In genomic region chr17:5566006-5566405, GRCm38 (mm10) we compare ENCODE assay signal across 21 mouse cellular contexts.
DNase-seq lines count a peak whose midpoint lies in the region; ATAC-seq and TF ChIP-seq lines count a peak whose summit lies in the region.
"Had no signal": no experiment of that assay in that cellular context is flagged by ENCODE, and none has a peak within 500 bp of the region (broad histone marks: within the 10 kb centered on the region; RNA-seq: fewer than 3 reads in every experiment).

No protein-coding gene starts in this region.

- peak; percentile 62 for DNase-seq in kidney, adult 2 months
- DNase-seq in kidney, postnatal 14 days, result no peak
- DNase-seq in urinary bladder, adult 18-20 months (ENCODE audit: low spot score in 2 of 2), result peak; percentile 32 to 54
- no peak for DNase-seq in urinary bladder, postnatal 10 days (ENCODE audit: low spot score)
- DNase-seq in kidney, postnatal 10 days, result peak; percentile 24
- DNase-seq in layer of hippocampus, postnatal 10 days (ENCODE audit: low spot score in 2 of 2), result no peak
- DNase-seq in cerebellum, adult 11-12 months, result no peak
- DNase-seq: adrenal gland, postnatal 14 days; cerebellum, adult 2 months; gastrocnemius, postnatal 10 days; heart, adult 2 months; liver; retina, postnatal 1 day; right cerebral cortex, postnatal 4 days had no signal

- no peak overlapping the region for H3K4me3 ChIP-seq in kidney, adult 2 months (ENCODE audit: insufficient read depth, low read depth, low read length)
- H3K4me3 ChIP-seq in stomach, embryonic 16.5 days (replicated peaks; ENCODE audit: low read length), result no peak overlapping the region
- H3K4me3 ChIP-seq: embryonic facial prominence, embryonic 12.5 days; heart, adult 2 months; heart, embryonic 15.5 days; midbrain, embryonic 13.5 days had no signal

- H3K9ac ChIP-seq in stomach, embryonic 16.5 days (ENCODE audit: low read length), result no peak overlapping the region
- H3K9ac ChIP-seq: embryonic facial prominence, embryonic 12.5 days; heart, embryonic 15.5 days; midbrain, embryonic 13.5 days had no signal

- peaks cover under 1% of the 10 kb centered on the region; the same call in 1 of the 2 replicates for H3K9me3 ChIP-seq in stomach, embryonic 16.5 days (replicated peaks; ENCODE audit: control insufficient read depth, low read length)
- H3K9me3 ChIP-seq: embryonic facial prominence, embryonic 12.5 days; heart, embryonic 15.5 days had no signal

- ATAC-seq in stomach, embryonic 16.5 days (ENCODE audit: insufficient read depth, low FRiP score), result peak; percentile 62
- ATAC-seq: activated CD4-positive, CD25-positive, alpha-beta regulatory T cell, adult 4 months; midbrain, embryonic 13.5 days had no signal

- 39% methylated on average over 7 of the region's 7 CpGs for whole genome bisulfite sequencing in kidney, adult 2 months
- WGBS in stomach, embryonic 16.5 days, result 53% methylated on average over 7 of the region's 7 CpGs

- 0 out of 2 replicates have a peak, but pooled peaks cover 2% of the 10 kb centered on the region for H3K4me1 ChIP-seq in kidney, adult 2 months (ENCODE audit: control insufficient read depth, insufficient read depth, low read length)
- H3K4me1 ChIP-seq in stomach, embryonic 16.5 days (ENCODE audit: control insufficient read depth, insufficient read depth, low read length), result 0 out of 2 replicates have a peak, but pooled peaks cover 5% of the 10 kb centered on the region
- H3K4me1 ChIP-seq: embryonic facial prominence, embryonic 12.5 days; heart, embryonic 15.5 days; midbrain, embryonic 13.5 days had no signal

- no peaks in the 10 kb centered on the region for H3K27me3 ChIP-seq in kidney, adult 2 months (replicated peaks; ENCODE audit: control insufficient read depth, insufficient read depth, low read length)
- H3K27me3 ChIP-seq in stomach, embryonic 16.5 days (ENCODE audit: control insufficient read depth, insufficient read depth, low read length), result no peaks in the 10 kb centered on the region
- H3K27me3 ChIP-seq: CH12.LX; embryonic facial prominence, embryonic 12.5 days; heart, embryonic 15.5 days; midbrain, embryonic 13.5 days had no signal

- TF ChIP-seq CTCF in kidney, adult 2 months (conservative IDR thresholded peaks at IDR 0.05; ENCODE audit: insufficient read depth, insufficient read length, low read depth, low read length), result no peak

- H3K36me3 ChIP-seq in kidney, adult 2 months (ENCODE audit: control insufficient read depth, insufficient read depth, low read length), result no peaks in the 10 kb centered on the region
- H3K36me3 ChIP-seq in stomach, embryonic 16.5 days (ENCODE audit: control insufficient read depth, insufficient read depth, low read length), result no peaks in the 10 kb centered on the region
- H3K36me3 ChIP-seq: embryonic facial prominence, embryonic 12.5 days; heart, embryonic 15.5 days; midbrain, embryonic 13.5 days had no signal

- no peak overlapping the region for H3K4me2 ChIP-seq in stomach, embryonic 16.5 days (ENCODE audit: low read depth, low read length)
- H3K4me2 ChIP-seq: embryonic facial prominence, embryonic 12.5 days; heart, embryonic 15.5 days; midbrain, embryonic 13.5 days had no signal

- H3K27ac ChIP-seq in kidney, adult 2 months (ENCODE audit: insufficient read depth, low read depth, low read length), result no peak overlapping the region
- no peak overlapping the region for H3K27ac ChIP-seq in stomach, embryonic 16.5 days (ENCODE audit: low read length)
- H3K27ac ChIP-seq: embryonic facial prominence, embryonic 12.5 days; heart, adult 2 months; heart, embryonic 15.5 days; macrophage; midbrain, embryonic 13.5 days had no signal

- TF ChIP-seq POLR2A in kidney, adult 2 months (IDR thresholded peaks at IDR 0.05; ENCODE audit: low read depth, low read length), result no peak

Comparison
In these comparisons a context has a peak if more than half of its experiments do, and no peak if none do; other contexts are left out.
1. DNase-seq: peak in kidney, adult 2 months (single experiment), urinary bladder, adult 18-20 months (2 of 2) and kidney, postnatal 10 days (single experiment); none in kidney, postnatal 14 days (single experiment), urinary bladder, postnatal 10 days (single experiment), layer of hippocampus, postnatal 10 days (0 of 2) and cerebellum, adult 11-12 months (single experiment).